Mouse (Mus musculus): ENCODE measurements around the gene Bach2. TPM values are rescaled to one million over a fixed set of nuclear protein-coding genes. Genes with fewer than 3 reads are reported as not detected.

Gene Bach2
- polyA plus RNA-seq, 1 experiment: 7.5 TPM

DNA sequence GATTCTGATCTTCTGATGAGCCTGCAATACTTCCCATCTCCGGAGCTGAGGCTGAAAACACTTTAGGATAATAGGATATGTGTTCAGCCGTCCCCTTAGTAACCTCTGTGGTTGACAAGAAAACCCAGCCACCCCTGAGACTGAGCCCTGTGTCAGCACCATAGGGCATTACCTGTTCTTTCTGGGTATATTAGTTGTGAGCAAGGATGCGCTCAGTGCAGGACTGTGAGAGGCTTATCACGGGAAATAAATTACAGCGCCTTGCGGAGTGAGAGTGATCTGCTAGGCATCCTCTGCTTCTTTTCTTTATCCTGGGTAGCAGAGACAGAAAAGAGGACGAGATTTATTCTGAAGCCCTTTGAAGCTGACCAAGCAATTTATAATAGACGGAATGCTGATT is 129.7 kb downstream of the Bach2 start:
- Histone ChIP-seq H3K4me3 (replicated peaks; ENCODE audit: extremely low read depth, low read depth, low read length) (no peak overlapping the region), H3K4me1 (ENCODE audit: control insufficient read depth, insufficient read depth, low read length) (peaks cover 14% of the 10 kb centered on the region)
- WGBS: 89% methylated on average over 8 of the region's 8 CpGs
- TF ChIP-seq POLR2A (IDR thresholded peaks at IDR 0.05; ENCODE audit: borderline replicate concordance, extremely low read depth, low read depth, low read length) (no peak), CTCF (IDR thresholded peaks at IDR 0.05; ENCODE audit: insufficient read depth, low read length) (no peak)
- DNase-seq: no peak

DNA sequence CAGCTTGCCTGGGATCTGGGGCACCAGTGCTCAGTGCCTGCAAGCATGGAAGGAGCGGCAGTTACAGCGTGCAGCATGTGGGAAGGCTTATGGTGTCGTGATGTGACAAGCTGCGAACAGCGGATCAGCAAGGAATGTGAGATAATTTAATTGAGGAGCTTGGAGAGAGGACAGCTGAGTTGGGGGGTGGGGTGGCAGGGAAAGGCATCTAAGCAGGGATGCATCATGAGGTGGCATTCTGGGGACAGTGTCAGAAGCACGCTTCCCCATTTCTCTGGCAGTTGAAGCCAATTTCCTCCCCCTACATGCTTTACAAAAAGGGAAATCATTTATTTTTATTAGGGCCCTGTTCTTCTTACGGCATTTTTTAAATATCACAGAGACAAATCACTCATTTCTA is 134.5 kb downstream of the Bach2 start:
- TF ChIP-seq CTCF (IDR thresholded peaks at IDR 0.05; ENCODE audit: insufficient read depth, low read length): no peak
- no peak for TF ChIP-seq POLR2A (IDR thresholded peaks at IDR 0.05; ENCODE audit: borderline replicate concordance, extremely low read depth, low read depth, low read length)
- no peak overlapping the region for H3K4me3 ChIP-seq (replicated peaks; ENCODE audit: extremely low read depth, low read depth, low read length)
- no peak for DNase-seq
- peaks cover 3% of the 10 kb centered on the region; the same call in 1 of the 2 replicates for H3K4me1 ChIP-seq (ENCODE audit: control insufficient read depth, insufficient read depth, low read length)
- 54% methylated on average over 7 of the region's 7 CpGs for WGBS

DNA sequence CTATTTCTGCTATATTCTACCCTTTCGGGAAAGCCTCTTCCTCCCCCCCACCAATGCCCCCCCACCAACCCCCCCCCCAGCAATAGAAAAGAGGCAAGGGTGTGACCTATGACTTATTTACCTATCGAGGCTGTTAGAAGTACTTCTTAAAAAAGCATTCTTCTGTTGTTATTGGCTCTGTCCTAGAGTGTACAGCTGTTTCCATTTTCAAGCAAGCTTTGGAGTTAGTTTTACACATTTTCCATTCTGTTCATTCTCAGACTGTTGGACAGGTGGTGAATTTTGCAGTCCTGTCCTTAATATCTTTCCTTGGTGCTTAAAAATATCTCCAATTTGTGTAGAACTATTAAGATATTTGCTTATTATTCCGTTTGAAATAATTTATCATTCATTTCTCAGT is 134.9 kb downstream of the Bach2 start:
- Histone ChIP-seq H3K4me1 (ENCODE audit: control insufficient read depth, insufficient read depth, low read length) (peaks cover 3% of the 10 kb centered on the region; the same call in 1 of the 2 replicates), H3K4me3 (replicated peaks; ENCODE audit: extremely low read depth, low read depth, low read length) (no peak overlapping the region)
- WGBS: 42% methylated on average over 3 of the region's 3 CpGs
- TF ChIP-seq POLR2A (IDR thresholded peaks at IDR 0.05; ENCODE audit: borderline replicate concordance, extremely low read depth, low read depth, low read length) (no peak), CTCF (IDR thresholded peaks at IDR 0.05; ENCODE audit: insufficient read depth, low read length) (no peak)
- DNase-seq: no peak

DNA sequence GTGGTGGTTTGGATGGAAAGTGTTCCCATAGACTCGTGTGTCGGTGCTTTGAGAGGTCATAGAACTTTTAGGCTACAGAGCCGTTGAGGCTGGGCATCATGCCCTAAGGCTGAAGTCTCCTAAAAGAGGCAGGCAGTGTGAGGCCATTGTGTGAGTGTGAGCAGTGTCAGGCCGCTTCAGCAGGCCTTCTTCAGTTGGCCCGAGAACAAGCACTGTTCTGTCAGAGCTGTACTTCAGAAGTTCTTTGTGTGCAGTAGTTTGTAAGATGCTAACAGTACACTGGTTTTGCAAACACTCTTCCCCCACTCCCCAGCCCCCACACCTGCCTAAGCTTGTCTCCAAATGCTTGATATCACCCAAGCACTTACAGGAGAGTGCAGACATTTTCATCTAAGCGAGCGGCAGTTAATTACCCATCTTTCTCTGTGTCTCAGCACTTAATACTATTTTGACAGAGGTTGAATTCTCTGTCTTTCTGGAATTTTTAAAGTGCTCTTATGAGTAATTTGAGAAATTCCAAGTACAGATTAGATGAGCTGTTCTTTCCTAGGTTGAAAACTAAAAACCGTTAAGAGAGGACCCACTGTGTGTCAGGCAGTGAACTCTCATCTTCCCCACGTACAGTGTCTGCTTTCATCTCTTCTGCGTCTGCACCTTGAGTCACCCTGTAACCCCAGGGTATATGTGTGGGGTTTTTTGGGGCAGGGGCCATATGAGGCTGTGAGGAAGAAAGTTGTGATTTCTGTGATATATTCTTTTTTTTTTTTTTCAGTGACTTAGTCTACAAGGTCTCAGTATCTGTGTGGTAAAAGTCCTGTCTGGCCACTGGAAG is 136.4 kb downstream of the Bach2 start:
- H3K4me3 ChIP-seq (replicated peaks; ENCODE audit: extremely low read depth, low read depth, low read length): no peak overlapping the region
- DNase-seq: no peak
- no peak for TF ChIP-seq CTCF (IDR thresholded peaks at IDR 0.05; ENCODE audit: insufficient read depth, low read length)
- no peak for TF ChIP-seq POLR2A (IDR thresholded peaks at IDR 0.05; ENCODE audit: borderline replicate concordance, extremely low read depth, low read depth, low read length)
- WGBS: 68% methylated on average over 10 of the region's 10 CpGs
- peaks cover 3% of the 10 kb centered on the region; the same call in 1 of the 2 replicates for H3K4me1 ChIP-seq (ENCODE audit: control insufficient read depth, insufficient read depth, low read length)

DNA sequence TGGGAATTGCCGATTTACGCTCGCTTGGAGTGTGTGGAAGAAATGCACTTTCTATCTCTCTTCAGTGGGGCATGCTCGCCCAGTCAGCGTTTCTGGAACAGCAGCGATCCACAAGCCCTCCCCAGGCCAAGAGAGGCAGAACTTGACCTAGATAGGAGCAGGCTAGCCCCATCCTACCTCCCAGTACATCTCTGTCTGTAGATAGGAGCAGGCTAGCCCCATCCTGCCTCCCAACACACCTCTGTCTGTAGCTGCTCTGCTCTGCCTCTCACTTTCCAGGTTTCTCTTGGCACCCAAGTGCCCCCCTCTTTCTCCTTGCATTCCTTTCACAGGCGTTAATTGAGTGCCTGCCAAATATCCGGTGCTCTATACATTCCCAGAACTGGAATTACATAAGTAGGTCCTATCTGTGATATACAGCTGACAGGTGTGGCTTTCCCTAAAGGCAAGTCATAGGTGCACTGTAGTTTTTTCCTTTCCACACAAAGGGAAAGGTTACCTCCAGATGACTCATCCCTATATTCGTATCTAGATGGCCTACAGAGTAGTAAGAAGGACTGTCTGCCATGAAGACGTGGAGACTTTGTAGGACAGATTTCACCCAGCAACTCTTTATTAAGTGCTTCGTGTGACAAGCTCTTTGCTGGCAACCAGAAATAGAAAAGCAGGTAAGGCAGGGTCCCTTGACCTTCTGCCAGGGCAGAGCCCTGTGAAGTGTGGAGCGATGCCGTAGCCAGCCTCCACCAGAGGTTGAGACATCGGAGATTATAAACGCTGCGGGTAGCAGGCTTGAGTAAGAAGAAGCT is 137.3 kb downstream of the Bach2 start:
- Histone ChIP-seq H3K4me3 (replicated peaks; ENCODE audit: extremely low read depth, low read depth, low read length) (no peak overlapping the region), H3K4me1 (ENCODE audit: control insufficient read depth, insufficient read depth, low read length) (0 out of 2 replicates have a peak, but pooled peaks cover 3% of the 10 kb centered on the region)
- 67% methylated on average over 16 of the region's 16 CpGs for WGBS
- no peak for DNase-seq
- TF ChIP-seq POLR2A (IDR thresholded peaks at IDR 0.05; ENCODE audit: borderline replicate concordance, extremely low read depth, low read depth, low read length) (no peak), CTCF (IDR thresholded peaks at IDR 0.05; ENCODE audit: insufficient read depth, low read length) (no peak)

GRCm38 (mm10) chr4:32376527-32376948 is 137.9 kb downstream of the Bach2 start:
- DNase-seq: no peak
- WGBS: 61% methylated on average over 6 of the region's 6 CpGs
- H3K4me1 ChIP-seq (ENCODE audit: control insufficient read depth, insufficient read depth, low read length): 0 out of 2 replicates have a peak, but pooled peaks cover 6% of the 10 kb centered on the region
- TF ChIP-seq POLR2A (IDR thresholded peaks at IDR 0.05; ENCODE audit: borderline replicate concordance, extremely low read depth, low read depth, low read length): no peak
- no peak for TF ChIP-seq CTCF (IDR thresholded peaks at IDR 0.05; ENCODE audit: insufficient read depth, low read length)
- H3K4me3 ChIP-seq (replicated peaks; ENCODE audit: extremely low read depth, low read depth, low read length): no peak overlapping the region

GRCm38 (mm10) chr4:32379140-32379539 is 140.5 kb downstream of the Bach2 start:
- DNase-seq: no peak
- Histone ChIP-seq H3K4me1 (ENCODE audit: control insufficient read depth, insufficient read depth, low read length) (peaks cover 8% of the 10 kb centered on the region; the same call in 1 of the 2 replicates), H3K4me3 (replicated peaks; ENCODE audit: extremely low read depth, low read depth, low read length) (no peak overlapping the region)
- TF ChIP-seq CTCF (IDR thresholded peaks at IDR 0.05; ENCODE audit: insufficient read depth, low read length): peak; percentile 10; the same call in 1 of the 2 replicates
- no peak for TF ChIP-seq POLR2A (IDR thresholded peaks at IDR 0.05; ENCODE audit: borderline replicate concordance, extremely low read depth, low read depth, low read length)
- 78% methylated on average over 7 of the region's 7 CpGs for WGBS

GRCm38 (mm10) chr4:32381666-32382381 is 143.2 kb downstream of the Bach2 start:
- no peak overlapping the region for H3K4me3 ChIP-seq (replicated peaks; ENCODE audit: extremely low read depth, low read depth, low read length)
- WGBS: 51% methylated on average over 16 of the region's 16 CpGs
- peaks cover 19% of the 10 kb centered on the region for H3K4me1 ChIP-seq (ENCODE audit: control insufficient read depth, insufficient read depth, low read length)
- DNase-seq: no peak
- TF ChIP-seq POLR2A (IDR thresholded peaks at IDR 0.05; ENCODE audit: borderline replicate concordance, extremely low read depth, low read depth, low read length) (0 out of 2 replicates have a peak, but pooled peaks have one; percentile 10), CTCF (IDR thresholded peaks at IDR 0.05; ENCODE audit: insufficient read depth, low read length) (no peak)

DNA sequence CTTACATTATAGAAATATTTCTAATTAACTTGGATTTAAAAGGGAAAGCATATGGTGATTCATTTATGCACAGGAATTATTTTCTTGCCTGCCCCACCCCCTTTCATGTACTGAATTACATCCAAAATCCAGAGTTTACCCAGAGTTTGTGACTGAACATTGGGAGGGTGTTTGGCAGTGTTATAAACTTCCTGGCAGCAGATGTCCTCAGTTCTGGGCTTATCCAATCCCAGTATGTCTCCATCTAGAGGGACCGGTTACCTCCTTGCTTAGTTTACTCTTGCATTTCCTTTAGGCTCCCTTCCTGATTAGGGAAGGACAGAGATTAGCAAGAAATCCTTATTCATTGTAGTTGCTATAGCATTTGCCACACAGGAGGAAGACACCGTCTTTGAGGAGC is 146.5 kb downstream of the Bach2 start:
- DNase-seq: no peak
- H3K4me1 ChIP-seq (ENCODE audit: control insufficient read depth, insufficient read depth, low read length): peaks cover 41% of the 10 kb centered on the region
- no peak for TF ChIP-seq CTCF (IDR thresholded peaks at IDR 0.05; ENCODE audit: insufficient read depth, low read length)
- TF ChIP-seq POLR2A (IDR thresholded peaks at IDR 0.05; ENCODE audit: borderline replicate concordance, extremely low read depth, low read depth, low read length): no peak

More for the DNA sequence above, 146.5 kb downstream of the Bach2 start:
- WGBS: 47% methylated on average over 2 of the region's 2 CpGs
- H3K4me3 ChIP-seq (replicated peaks; ENCODE audit: extremely low read depth, low read depth, low read length): no peak overlapping the region
